Mouse (Mus musculus) heart, adult 2 months (tissue): ENCODE data around the gene Fgfr2.

ENCODE experiments used
- CTCF ChIP-seq: fragments of 200-600 bp; IDR thresholded peaks from 2 replicates; pipeline ENCODE4 v1.8.1; 2022; ENCODE audit warnings: antibody characterized with exemption, mild to moderate bottlenecking, moderate library complexity
- EP300 ChIP-seq: fragments of 200-500 bp; IDR thresholded peaks from 2 replicates; pipeline ENCODE4 v1.6.1; 2011; ENCODE audit warnings: low read depth, low read length, control low read depth; ENCODE audit not compliant: insufficient read depth

GRCm38 (mm10) chr7:130764160-130764559 is 2359.0 kb downstream of the Fgfr2 start:
- TF ChIP-seq EP300 (no peak), CTCF (no peak)
